Mouse (Mus musculus): ENCODE data around the gene Lrfn3.

DNA sequence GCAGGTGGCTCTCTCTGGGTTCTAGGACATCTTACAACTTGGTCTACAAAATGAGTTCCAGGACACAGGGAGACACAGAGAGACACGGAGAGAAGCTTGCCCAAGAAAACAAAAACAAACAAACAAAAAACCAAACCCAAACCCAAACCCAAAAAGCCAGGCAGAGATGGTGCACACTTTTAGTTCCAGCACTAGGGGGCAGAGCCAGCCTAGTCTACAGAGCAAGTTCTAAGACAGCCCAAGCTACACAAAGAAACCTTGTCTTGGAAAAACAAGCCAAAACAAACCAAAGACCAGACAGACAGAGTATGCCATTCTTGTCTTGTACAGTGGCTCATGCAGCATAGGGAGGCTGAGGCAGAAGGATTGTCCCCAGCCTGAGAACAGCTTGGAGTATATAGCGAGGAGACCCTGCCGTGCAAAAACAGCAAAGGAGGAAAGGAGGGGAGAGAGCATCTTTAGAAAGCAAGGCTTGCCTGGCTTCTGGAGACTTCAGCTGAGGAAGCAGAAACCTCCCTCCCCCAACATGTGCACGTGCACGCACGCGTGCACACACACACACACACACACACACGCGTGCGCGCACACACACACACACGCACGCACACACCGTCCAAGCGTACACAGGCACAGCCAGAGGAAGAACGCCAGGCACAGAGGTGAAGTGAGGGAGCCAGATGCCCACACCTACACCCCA lies 56.3 kb downstream of the Lrfn3 start:
- TF ChIP-seq CTCF (IDR thresholded peaks at IDR 0.05; ENCODE audit: low read depth): peak; percentile 59
- TF ChIP-seq EP300 (IDR thresholded peaks at IDR 0.05; ENCODE audit: low read depth): no peak

Data from liver, postnatal 0 days (tissue).